Mouse (Mus musculus) bone marrow, adult 2 months (tissue): ENCODE data around the gene Ptprg.

Experiments
- CTCF ChIP-seq: fragments of 200-500 bp; IDR thresholded peaks from 2 replicates; pipeline ENCODE4 v1.5.1; 2011; ENCODE audit warnings: low read length, control low read depth; ENCODE audit not compliant: control insufficient read depth, insufficient read depth
- POLR2A ChIP-seq: fragments of 200-500 bp; IDR thresholded peaks from 2 replicates; pipeline ENCODE4 v1.6.1; 2011; ENCODE audit warnings: low read depth, mild to moderate bottlenecking, control low read depth, low read length, borderline replicate concordance; ENCODE audit not compliant: control insufficient read depth

DNA sequence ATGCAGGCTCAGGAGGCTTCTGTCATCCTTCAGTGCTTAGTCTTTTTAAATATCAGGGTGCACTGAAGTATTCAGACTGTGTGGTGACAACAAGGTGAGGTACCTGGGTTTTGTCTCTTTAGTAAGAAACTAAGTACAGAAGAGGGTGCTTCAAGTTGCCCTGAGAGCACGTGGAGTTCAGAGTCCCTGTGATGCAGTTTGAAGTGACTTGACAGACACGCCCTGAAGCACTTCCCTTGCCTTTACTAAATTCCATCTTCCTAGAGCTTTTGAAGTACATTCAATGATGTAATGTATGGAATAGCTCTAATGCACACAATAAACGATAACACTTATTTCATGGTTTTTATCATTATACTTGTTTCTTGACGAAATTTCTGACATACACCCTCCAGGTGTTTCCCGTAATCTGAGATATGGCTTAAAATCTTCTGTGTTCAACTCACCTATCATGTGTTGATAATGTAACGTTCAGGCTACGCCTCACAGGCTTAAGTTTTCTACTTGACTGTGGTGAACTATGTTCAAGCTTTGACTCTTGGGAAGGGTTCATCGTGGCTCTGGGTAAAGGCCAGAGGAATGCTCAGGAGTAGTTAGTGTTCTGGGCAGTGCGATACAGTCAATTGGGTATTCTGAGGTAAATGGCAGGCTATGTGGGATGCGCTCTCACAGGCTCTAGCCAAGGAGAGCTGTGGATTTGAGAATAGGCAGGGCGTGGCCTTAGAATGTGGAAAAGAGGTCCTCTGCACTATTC is 483.4 kb downstream of the Ptprg start:
- TF ChIP-seq CTCF (no peak), POLR2A (no peak)
